Mouse (Mus musculus): Measurements from ENCODE around the gene Micall1.

DNA sequence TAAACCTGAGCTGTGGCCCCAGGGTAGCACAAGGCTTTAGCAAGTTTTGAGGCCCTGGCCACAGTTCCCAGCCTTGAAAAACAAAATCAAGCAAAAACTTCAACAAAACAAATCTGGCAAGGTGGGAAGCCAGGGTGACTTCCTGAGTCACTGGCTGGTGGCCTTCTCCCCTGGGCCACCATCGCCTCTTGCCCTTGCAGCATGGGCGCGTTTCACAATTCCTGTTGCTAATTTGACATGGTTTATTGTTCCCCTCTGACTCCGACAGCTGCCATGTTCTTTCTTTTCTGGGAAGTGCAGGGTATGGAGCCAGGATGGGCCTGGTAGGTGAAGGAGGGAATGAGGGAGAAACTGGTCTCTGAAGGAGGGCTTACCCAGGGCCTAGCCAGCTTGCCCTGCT, 13.4 kb downstream of the Micall1 start:
- no peak for TF ChIP-seq POLR2A (IDR thresholded peaks at IDR 0.05; ENCODE audit: control insufficient read depth, low read depth, low read length)
- TF ChIP-seq CTCF (IDR thresholded peaks at IDR 0.05; ENCODE audit: control insufficient read depth, insufficient read depth, insufficient replicate concordance, low read depth, low read length) = no peak

Measured in testis, adult 2 months (tissue).